Mouse (Mus musculus): Measurements from ENCODE around the gene Grin2c. TPM values are rescaled to one million over a fixed set of nuclear protein-coding genes. Genes with fewer than 3 reads are reported as not detected.
A peak's percentile ranks its signal among the peaks of the same experiment; 100 is the strongest.

The Grin2c gene
- polyA plus RNA-seq, 1 experiment from 2014 or later, result 0.04 TPM

DNA sequence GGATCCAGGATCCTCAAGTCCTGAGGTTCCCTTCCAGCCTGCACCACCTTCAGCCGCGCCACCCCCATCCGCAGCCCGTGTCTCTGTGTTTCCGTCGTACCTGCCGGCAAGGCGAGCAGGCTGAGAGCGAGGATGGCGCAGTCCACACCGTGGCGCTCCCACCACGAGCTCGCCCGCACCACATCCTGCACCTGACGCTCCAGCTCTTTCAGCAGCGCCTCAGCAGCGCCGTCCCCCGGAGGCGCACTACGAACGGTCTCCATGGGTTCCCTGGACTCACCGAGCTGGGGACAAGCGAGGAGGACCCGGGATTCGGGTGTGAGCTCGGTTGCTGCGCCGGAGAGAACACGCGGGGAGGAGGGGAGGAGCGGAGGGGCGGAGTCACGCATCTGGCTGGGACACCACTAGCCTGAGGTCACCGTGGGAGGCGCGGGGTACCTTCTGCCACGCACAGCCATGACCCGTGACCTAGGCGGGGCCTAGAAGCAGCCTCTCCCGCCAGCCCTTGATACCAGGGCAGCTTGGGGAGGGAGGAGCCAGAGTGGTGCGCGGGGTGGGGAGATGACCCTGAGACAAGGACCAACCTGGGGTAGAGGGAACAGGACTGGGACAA lies 30.3 kb upstream of the Grin2c start, which contains the start of gene Fads6:
Gene Fads6, minus strand, starts transcription at position 450 of the 613 bp plus-strand sequence.
- WGBS, result 1% methylated on average over 43 of the region's 44 CpGs
- ATAC-seq (ENCODE audit: insufficient number of reproducible peaks, low FRiP score, low TSS enrichment, low read depth), result peak; percentile 21; the same call in 1 of the 2 replicates
- Histone ChIP-seq H3K27ac (replicated peaks; ENCODE audit: low read depth, low read length) (no peak within 1 kb of the TSS), H3K4me3 (ENCODE audit: low read depth, low read length) (peak within 1 kb of the TSS; percentile 43), H3K4me2 (ENCODE audit: low read depth, severe bottlenecking) (peak within 1 kb of the TSS; percentile 90), H3K9me3 (ENCODE audit: control insufficient read depth, low read length) (no peaks in the 10 kb centered on the region), H3K27me3 (ENCODE audit: control insufficient read depth, insufficient read depth, low read length) (peaks cover 21% of the 10 kb centered on the region), H3K4me1 (ENCODE audit: control insufficient read depth, insufficient read depth, low read length) (peaks cover 9% of the 10 kb centered on the region), H3K36me3 (ENCODE audit: control insufficient read depth, insufficient read depth, low read length) (no peaks in the 10 kb centered on the region), H3K9ac (ENCODE audit: low read length) (no peak within 1 kb of the TSS)
- DNase-seq (ENCODE audit: low spot score), result peak; percentile 61

DNA sequence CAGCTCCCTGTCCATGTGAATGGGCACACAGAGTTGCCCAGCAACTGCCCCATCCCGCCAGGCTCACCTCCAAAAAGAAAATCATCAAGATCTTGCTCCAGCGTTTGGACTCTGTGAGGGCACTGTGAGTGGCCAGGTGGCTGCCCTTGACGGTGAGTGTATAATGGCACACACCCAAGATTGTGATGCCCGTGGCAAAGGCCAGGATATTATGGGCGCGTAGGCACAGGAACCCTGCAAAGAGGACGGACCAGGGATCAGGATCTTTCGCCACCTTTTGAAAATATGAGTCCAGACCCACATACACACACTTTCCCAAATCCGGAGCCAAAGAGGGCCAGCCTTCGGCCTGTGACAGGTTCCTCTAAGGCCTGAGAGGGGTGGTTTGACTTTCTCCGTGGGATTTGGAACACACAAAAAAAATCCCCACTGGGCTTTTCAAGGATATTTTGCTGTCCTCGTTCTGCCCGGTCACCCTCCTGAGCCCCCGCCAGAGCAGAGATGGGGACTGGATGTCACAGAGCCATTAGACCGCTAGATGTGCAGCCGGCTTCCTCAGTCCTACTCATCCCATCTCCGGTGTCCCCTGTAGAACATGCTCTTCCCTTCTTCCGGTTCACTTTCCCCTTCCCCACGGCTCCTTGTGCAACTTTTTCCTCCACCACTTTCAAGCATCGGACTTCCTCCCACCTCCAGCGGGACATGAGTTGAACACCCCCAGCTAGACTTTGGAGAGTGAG lies 29.6 kb upstream of the Grin2c start:
- Histone ChIP-seq H3K27me3 (ENCODE audit: control insufficient read depth, insufficient read depth, low read length) (peaks cover 21% of the 10 kb centered on the region), H3K4me3 (ENCODE audit: low read depth, low read length) (peak overlapping the region; percentile 43), H3K9me3 (ENCODE audit: control insufficient read depth, low read length) (no peaks in the 10 kb centered on the region), H3K27ac (replicated peaks; ENCODE audit: low read depth, low read length) (no peak overlapping the region), H3K36me3 (ENCODE audit: control insufficient read depth, insufficient read depth, low read length) (no peaks in the 10 kb centered on the region), H3K4me1 (ENCODE audit: control insufficient read depth, insufficient read depth, low read length) (peaks cover 9% of the 10 kb centered on the region), H3K4me2 (ENCODE audit: low read depth, severe bottlenecking) (peak overlapping the region; percentile 90), H3K9ac (ENCODE audit: low read length) (no peak overlapping the region)
- WGBS, result 58% methylated on average over 21 of the region's 21 CpGs
- DNase-seq (ENCODE audit: low spot score) (no peak), ATAC-seq (ENCODE audit: insufficient number of reproducible peaks, low FRiP score, low TSS enrichment, low read depth) (no peak)

DNA sequence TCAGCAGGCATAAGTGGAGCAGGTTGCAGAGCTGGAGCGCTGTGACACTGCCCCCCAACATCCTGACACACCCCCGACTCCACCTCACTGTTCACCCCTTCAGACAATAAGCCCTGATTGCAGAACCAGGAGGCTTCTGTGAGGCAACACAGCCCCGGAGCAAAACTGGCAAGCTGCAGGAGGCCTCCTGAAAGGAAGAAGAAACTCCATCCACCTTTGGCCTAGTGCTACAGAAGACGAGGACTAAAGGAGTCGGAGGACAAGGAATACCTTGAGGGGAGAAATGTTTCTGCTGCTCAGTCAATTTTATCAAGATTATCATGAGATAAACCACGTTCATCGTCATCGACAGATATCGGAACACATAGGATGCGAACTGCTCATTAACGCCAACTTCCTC lies 28.9 kb upstream of the Grin2c start:
- no peak overlapping the region for H3K9ac ChIP-seq (ENCODE audit: low read length)
- peaks cover 21% of the 10 kb centered on the region for H3K27me3 ChIP-seq (ENCODE audit: control insufficient read depth, insufficient read depth, low read length)
- no peak for DNase-seq (ENCODE audit: low spot score)
- ATAC-seq (ENCODE audit: insufficient number of reproducible peaks, low FRiP score, low TSS enrichment, low read depth), result no peak
- H3K9me3 ChIP-seq (ENCODE audit: control insufficient read depth, low read length), result no peaks in the 10 kb centered on the region
- H3K27ac ChIP-seq (replicated peaks; ENCODE audit: low read depth, low read length), result no peak overlapping the region
- no peaks in the 10 kb centered on the region for H3K36me3 ChIP-seq (ENCODE audit: control insufficient read depth, insufficient read depth, low read length)
- no peak overlapping the region for H3K4me3 ChIP-seq (ENCODE audit: low read depth, low read length)
- peaks cover 9% of the 10 kb centered on the region for H3K4me1 ChIP-seq (ENCODE audit: control insufficient read depth, insufficient read depth, low read length)
- 92% methylated on average over 11 of the region's 11 CpGs for WGBS
- H3K4me2 ChIP-seq (ENCODE audit: low read depth, severe bottlenecking), result no peak overlapping the region

DNA sequence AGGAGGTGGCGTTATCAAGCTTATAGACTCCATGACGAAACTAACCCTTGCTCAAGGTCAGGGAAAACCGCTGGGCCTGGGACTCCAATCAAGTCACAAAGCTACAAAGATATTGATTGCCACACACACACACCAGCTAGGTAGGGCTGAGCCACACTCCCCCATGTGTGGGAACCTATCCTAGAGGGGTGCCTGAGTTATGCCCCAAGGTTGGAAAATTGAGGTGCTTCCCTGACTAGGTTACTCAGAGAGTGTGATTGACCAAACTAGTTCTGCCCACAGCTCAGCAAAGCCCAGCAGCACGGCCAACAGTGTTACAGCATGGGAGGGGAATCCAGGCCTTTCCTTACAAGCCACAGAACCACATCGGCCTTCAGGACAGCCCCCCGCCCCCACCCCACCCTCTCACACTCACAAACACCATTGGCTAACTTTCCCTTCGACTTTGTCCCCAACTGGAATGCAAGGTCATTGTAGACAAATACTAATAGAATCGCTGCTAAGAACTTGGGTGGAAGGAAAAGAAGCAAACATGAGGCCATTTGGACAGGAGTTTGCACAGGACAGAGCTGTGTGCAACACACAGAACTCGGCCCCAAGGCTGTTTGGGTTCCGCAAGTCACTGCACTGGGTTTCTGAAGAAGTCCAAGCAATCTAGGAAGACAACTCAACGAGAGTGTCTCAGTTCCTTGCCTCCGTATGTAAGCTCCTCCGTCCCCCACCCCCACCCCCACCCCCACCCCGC lies 25.8 kb upstream of the Grin2c start:
- no peak overlapping the region for H3K4me2 ChIP-seq (ENCODE audit: low read depth, severe bottlenecking)
- no peak overlapping the region for H3K9ac ChIP-seq (ENCODE audit: low read length)
- H3K36me3 ChIP-seq (ENCODE audit: control insufficient read depth, insufficient read depth, low read length), result no peaks in the 10 kb centered on the region
- no peak overlapping the region for H3K27ac ChIP-seq (replicated peaks; ENCODE audit: low read depth, low read length)
- no peak overlapping the region for H3K4me3 ChIP-seq (ENCODE audit: low read depth, low read length)
- WGBS, result 68% methylated on average over 14 of the region's 14 CpGs
- DNase-seq (ENCODE audit: low spot score), result no peak
- ATAC-seq (ENCODE audit: insufficient number of reproducible peaks, low FRiP score, low TSS enrichment, low read depth), result no peak
- peaks cover 9% of the 10 kb centered on the region for H3K4me1 ChIP-seq (ENCODE audit: control insufficient read depth, insufficient read depth, low read length)
- H3K27me3 ChIP-seq (ENCODE audit: control insufficient read depth, insufficient read depth, low read length), result peaks cover 17% of the 10 kb centered on the region
- H3K9me3 ChIP-seq (ENCODE audit: control insufficient read depth, low read length), result no peaks in the 10 kb centered on the region

DNA sequence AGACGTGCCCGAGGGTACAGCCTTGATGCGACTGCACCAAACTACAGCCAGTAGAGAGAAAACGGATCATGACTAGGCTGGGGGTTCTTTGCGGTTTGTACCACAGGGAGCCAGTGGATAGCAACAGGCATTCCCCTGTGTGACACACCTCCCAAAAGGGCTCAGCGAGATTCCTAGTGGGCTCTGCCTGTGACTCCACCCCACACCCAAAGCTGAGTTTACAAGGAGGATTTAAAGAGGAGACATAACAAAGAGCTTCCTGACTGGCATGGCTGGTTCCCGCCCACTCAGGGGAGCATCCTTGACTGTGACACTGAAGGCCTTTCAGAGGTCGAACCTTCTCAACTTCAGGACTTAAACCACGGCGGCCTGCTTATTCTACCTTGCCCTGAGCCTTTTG lies 24.5 kb upstream of the Grin2c start:
- WGBS, result 88% methylated on average over 10 of the region's 10 CpGs
- H3K9ac ChIP-seq (ENCODE audit: low read length), result no peak overlapping the region
- H3K36me3 ChIP-seq (ENCODE audit: control insufficient read depth, insufficient read depth, low read length), result no peaks in the 10 kb centered on the region
- H3K4me2 ChIP-seq (ENCODE audit: low read depth, severe bottlenecking), result no peak overlapping the region
- H3K4me3 ChIP-seq (ENCODE audit: low read depth, low read length), result no peak overlapping the region
- H3K27me3 ChIP-seq (ENCODE audit: control insufficient read depth, insufficient read depth, low read length), result peaks cover 4% of the 10 kb centered on the region; the same call in 1 of the 2 replicates
- no peaks in the 10 kb centered on the region for H3K9me3 ChIP-seq (ENCODE audit: control insufficient read depth, low read length)
- H3K4me1 ChIP-seq (ENCODE audit: control insufficient read depth, insufficient read depth, low read length), result no peaks in the 10 kb centered on the region
- DNase-seq (ENCODE audit: low spot score), result no peak
- ATAC-seq (ENCODE audit: insufficient number of reproducible peaks, low FRiP score, low TSS enrichment, low read depth), result no peak
- no peak overlapping the region for H3K27ac ChIP-seq (replicated peaks; ENCODE audit: low read depth, low read length)

DNA sequence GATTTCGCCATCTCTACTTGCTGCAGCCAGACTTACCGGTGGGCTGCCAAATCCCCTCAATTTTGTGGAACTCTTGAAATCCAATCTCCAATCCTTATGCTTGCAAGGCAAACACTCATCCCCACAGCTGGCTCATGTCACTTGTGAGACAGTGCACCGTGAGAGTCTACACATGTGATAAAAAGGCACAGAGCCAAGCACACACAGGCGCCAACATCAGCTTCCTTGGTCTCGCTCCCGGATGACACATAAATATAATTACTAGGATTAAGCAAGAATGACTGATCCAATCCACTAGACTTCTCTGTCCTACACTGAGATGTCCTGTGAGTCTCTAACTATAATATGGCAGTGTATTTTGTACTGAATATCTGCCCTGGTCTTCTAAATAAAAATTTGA lies 23.9 kb upstream of the Grin2c start:
- Histone ChIP-seq H3K9ac (ENCODE audit: low read length) (no peak overlapping the region), H3K27ac (replicated peaks; ENCODE audit: low read depth, low read length) (no peak overlapping the region), H3K27me3 (ENCODE audit: control insufficient read depth, insufficient read depth, low read length) (no peaks in the 10 kb centered on the region; the same call in 1 of the 2 replicates), H3K4me2 (ENCODE audit: low read depth, severe bottlenecking) (no peak overlapping the region), H3K4me3 (ENCODE audit: low read depth, low read length) (no peak overlapping the region), H3K9me3 (ENCODE audit: control insufficient read depth, low read length) (no peaks in the 10 kb centered on the region), H3K36me3 (ENCODE audit: control insufficient read depth, insufficient read depth, low read length) (no peaks in the 10 kb centered on the region), H3K4me1 (ENCODE audit: control insufficient read depth, insufficient read depth, low read length) (no peaks in the 10 kb centered on the region)
- no peak for DNase-seq (ENCODE audit: low spot score)
- 90% methylated on average over 6 of the region's 6 CpGs for WGBS
- no peak for ATAC-seq (ENCODE audit: insufficient number of reproducible peaks, low FRiP score, low TSS enrichment, low read depth)

DNA sequence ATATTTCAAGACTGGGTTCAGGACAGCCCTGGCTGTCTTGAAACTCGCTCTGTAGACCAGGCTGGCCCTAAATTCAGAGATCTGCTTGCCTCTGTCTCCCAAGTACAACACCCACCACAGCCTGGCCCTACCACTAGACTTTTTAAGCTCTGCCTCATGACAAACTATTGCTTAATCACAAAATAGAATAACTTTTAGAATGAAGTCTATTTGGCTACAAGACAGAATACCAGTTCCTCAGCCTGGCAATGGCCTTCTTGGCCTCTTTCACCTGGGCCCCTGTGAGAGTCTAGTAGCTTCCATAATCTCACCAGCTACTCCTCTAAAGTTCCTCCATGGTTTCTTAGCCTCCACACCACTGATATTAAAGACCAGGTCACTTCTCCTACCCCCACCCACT lies 23.3 kb upstream of the Grin2c start:
- Histone ChIP-seq H3K4me2 (ENCODE audit: low read depth, severe bottlenecking) (no peak overlapping the region), H3K9me3 (ENCODE audit: control insufficient read depth, low read length) (no peaks in the 10 kb centered on the region), H3K4me1 (ENCODE audit: control insufficient read depth, insufficient read depth, low read length) (no peaks in the 10 kb centered on the region), H3K27ac (replicated peaks; ENCODE audit: low read depth, low read length) (no peak overlapping the region), H3K4me3 (ENCODE audit: low read depth, low read length) (no peak overlapping the region), H3K9ac (ENCODE audit: low read length) (no peak overlapping the region), H3K27me3 (ENCODE audit: control insufficient read depth, insufficient read depth, low read length) (no peaks in the 10 kb centered on the region), H3K36me3 (ENCODE audit: control insufficient read depth, insufficient read depth, low read length) (no peaks in the 10 kb centered on the region)
- ATAC-seq (ENCODE audit: insufficient number of reproducible peaks, low FRiP score, low TSS enrichment, low read depth) (no peak), DNase-seq (ENCODE audit: low spot score) (no peak)
- 94% methylated on average over 1 of the region's 1 CpGs for WGBS

DNA sequence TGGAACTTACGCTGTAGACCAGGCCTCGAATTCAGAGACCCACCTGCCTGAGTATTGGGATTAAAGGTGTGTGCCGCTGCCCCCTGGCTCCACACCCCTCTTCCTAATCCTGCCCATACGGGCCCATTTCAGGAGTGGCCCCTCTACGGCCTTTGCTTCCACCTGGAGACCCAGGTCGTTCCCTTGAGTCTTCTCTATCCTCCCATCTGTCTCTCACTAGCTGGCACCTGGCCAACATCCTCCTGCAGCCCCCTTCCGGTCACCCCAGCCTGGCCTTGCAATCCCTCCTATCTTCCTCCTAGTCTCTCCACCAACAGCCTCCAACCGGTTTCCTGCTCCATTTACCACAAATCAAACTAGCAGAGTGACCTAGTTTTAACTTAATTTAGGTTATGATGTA lies 22.8 kb upstream of the Grin2c start:
- H3K36me3 ChIP-seq (ENCODE audit: control insufficient read depth, insufficient read depth, low read length), result no peaks in the 10 kb centered on the region
- no peak overlapping the region for H3K9ac ChIP-seq (ENCODE audit: low read length)
- DNase-seq (ENCODE audit: low spot score) (no peak), ATAC-seq (ENCODE audit: insufficient number of reproducible peaks, low FRiP score, low TSS enrichment, low read depth) (no peak)
- no peak overlapping the region for H3K4me2 ChIP-seq (ENCODE audit: low read depth, severe bottlenecking)
- no peaks in the 10 kb centered on the region for H3K4me1 ChIP-seq (ENCODE audit: control insufficient read depth, insufficient read depth, low read length)
- no peak overlapping the region for H3K27ac ChIP-seq (replicated peaks; ENCODE audit: low read depth, low read length)
- no peaks in the 10 kb centered on the region for H3K9me3 ChIP-seq (ENCODE audit: control insufficient read depth, low read length)
- no peak overlapping the region for H3K4me3 ChIP-seq (ENCODE audit: low read depth, low read length)
- no peaks in the 10 kb centered on the region for H3K27me3 ChIP-seq (ENCODE audit: control insufficient read depth, insufficient read depth, low read length)
- 81% methylated on average over 8 of the region's 8 CpGs for WGBS
